Mouse (Mus musculus): ENCODE measurements around the gene Olfr279. TPM values are rescaled to one million over a fixed set of nuclear protein-coding genes. Genes with fewer than 3 reads are reported as not detected.
"Not testable (repeated sequence)": the region's sequence is repeated elsewhere in the genome, so short reads cannot be mapped to it uniquely, and the experiment has no call there.

The Olfr279 gene
- polyA plus RNA-seq, 1 experiment from 2014 or later, result not detected

- H3K9me3 ChIP-seq (ENCODE audit: control insufficient read depth, low read length), result no peaks in the 10 kb centered on the region
- no peak overlapping the region for H3K4me3 ChIP-seq (replicated peaks; ENCODE audit: low read length)
- ATAC-seq, result no peak
- H3K4me1 ChIP-seq (replicated peaks; ENCODE audit: control insufficient read depth, insufficient read depth, low read length), result peaks cover 4% of the 10 kb centered on the region; the same call in 1 of the 2 replicates
- no peak overlapping the region for H3K9ac ChIP-seq (replicated peaks; ENCODE audit: low read depth, low read length)
- H3K27me3 ChIP-seq (replicated peaks; ENCODE audit: control insufficient read depth, insufficient read depth, low read length), result no peaks in the 10 kb centered on the region
- no peak overlapping the region for H3K27ac ChIP-seq (ENCODE audit: low read length)
- WGBS, result 49% methylated on average over 2 of the region's 2 CpGs
- no peak overlapping the region for H3K4me2 ChIP-seq (ENCODE audit: low read length)
- no peaks in the 10 kb centered on the region for H3K36me3 ChIP-seq (ENCODE audit: control insufficient read depth, insufficient read depth)
These were observed 17.2 kb downstream of the Olfr279 start for GRCm38 (mm10) chr15:98509387-98509786.

- Histone ChIP-seq H3K4me1 (replicated peaks; ENCODE audit: control insufficient read depth, insufficient read depth, low read length) (peaks cover 4% of the 10 kb centered on the region; the same call in 1 of the 2 replicates), H3K4me3 (replicated peaks; ENCODE audit: low read length) (no peak overlapping the region), H3K27me3 (replicated peaks; ENCODE audit: control insufficient read depth, insufficient read depth, low read length) (no peaks in the 10 kb centered on the region), H3K4me2 (ENCODE audit: low read length) (peak overlapping the region; percentile 45), H3K9ac (replicated peaks; ENCODE audit: low read depth, low read length) (no peak overlapping the region), H3K9me3 (ENCODE audit: control insufficient read depth, low read length) (no peaks in the 10 kb centered on the region), H3K27ac (ENCODE audit: low read length) (no peak overlapping the region), H3K36me3 (ENCODE audit: control insufficient read depth, insufficient read depth) (no peaks in the 10 kb centered on the region)
- 27% methylated on average over 25 of the region's 25 CpGs for WGBS
- no peak for ATAC-seq
These were observed 18.5 kb downstream of the Olfr279 start for GRCm38 (mm10) chr15:98510438-98511385.

- Histone ChIP-seq H3K4me1 (replicated peaks; ENCODE audit: control insufficient read depth, insufficient read depth, low read length) (peaks cover 4% of the 10 kb centered on the region; the same call in 1 of the 2 replicates), H3K9me3 (ENCODE audit: control insufficient read depth, low read length) (no peaks in the 10 kb centered on the region), H3K27me3 (replicated peaks; ENCODE audit: control insufficient read depth, insufficient read depth, low read length) (no peaks in the 10 kb centered on the region), H3K4me3 (replicated peaks; ENCODE audit: low read length) (no peak overlapping the region), H3K4me2 (ENCODE audit: low read length) (no peak overlapping the region), H3K27ac (ENCODE audit: low read length) (no peak overlapping the region), H3K36me3 (ENCODE audit: control insufficient read depth, insufficient read depth) (no peaks in the 10 kb centered on the region), H3K9ac (replicated peaks; ENCODE audit: low read depth, low read length) (no peak overlapping the region)
- WGBS, result 51% methylated on average over 13 of the region's 13 CpGs
- no peak for ATAC-seq
These were observed 19.3 kb downstream of the Olfr279 start for GRCm38 (mm10) chr15:98511386-98511928.

- 71% methylated on average over 8 of the region's 8 CpGs for WGBS
- H3K9me3 ChIP-seq (ENCODE audit: control insufficient read depth, low read length), result no peaks in the 10 kb centered on the region
- no peak overlapping the region for H3K4me3 ChIP-seq (replicated peaks; ENCODE audit: low read length)
- peaks cover 4% of the 10 kb centered on the region; the same call in 1 of the 2 replicates for H3K4me1 ChIP-seq (replicated peaks; ENCODE audit: control insufficient read depth, insufficient read depth, low read length)
- no peak overlapping the region for H3K9ac ChIP-seq (replicated peaks; ENCODE audit: low read depth, low read length)
- no peaks in the 10 kb centered on the region for H3K27me3 ChIP-seq (replicated peaks; ENCODE audit: control insufficient read depth, insufficient read depth, low read length)
- H3K4me2 ChIP-seq (ENCODE audit: low read length), result no peak overlapping the region
- no peak overlapping the region for H3K27ac ChIP-seq (ENCODE audit: low read length)
- no peaks in the 10 kb centered on the region for H3K36me3 ChIP-seq (ENCODE audit: control insufficient read depth, insufficient read depth)
- ATAC-seq, result no peak
These were observed 20.0 kb downstream of the Olfr279 start for GRCm38 (mm10) chr15:98512232-98512631.

- H3K27me3 ChIP-seq (replicated peaks; ENCODE audit: control insufficient read depth, insufficient read depth, low read length), result no peaks in the 10 kb centered on the region
- H3K4me3 ChIP-seq (replicated peaks; ENCODE audit: low read length), result no peak overlapping the region
- peaks cover 4% of the 10 kb centered on the region; the same call in 1 of the 2 replicates for H3K4me1 ChIP-seq (replicated peaks; ENCODE audit: control insufficient read depth, insufficient read depth, low read length)
- no peak overlapping the region for H3K9ac ChIP-seq (replicated peaks; ENCODE audit: low read depth, low read length)
- no peaks in the 10 kb centered on the region for H3K9me3 ChIP-seq (ENCODE audit: control insufficient read depth, low read length)
- no peak overlapping the region for H3K27ac ChIP-seq (ENCODE audit: low read length)
- peaks cover 2% of the 10 kb centered on the region; the same call in 1 of the 2 replicates for H3K36me3 ChIP-seq (ENCODE audit: control insufficient read depth, insufficient read depth)
- no peak for ATAC-seq
- no peak overlapping the region for H3K4me2 ChIP-seq (ENCODE audit: low read length)
- WGBS, result 63% methylated on average over 17 of the region's 17 CpGs
These were observed 20.7 kb downstream of the Olfr279 start for GRCm38 (mm10) chr15:98512799-98513321.

- H3K4me1 ChIP-seq (replicated peaks; ENCODE audit: control insufficient read depth, insufficient read depth, low read length); H3K4me3 ChIP-seq (replicated peaks; ENCODE audit: low read length); H3K36me3 ChIP-seq (ENCODE audit: control insufficient read depth, insufficient read depth); H3K27me3 ChIP-seq (replicated peaks; ENCODE audit: control insufficient read depth, insufficient read depth, low read length); H3K4me2 ChIP-seq (ENCODE audit: low read length); H3K27ac ChIP-seq (ENCODE audit: low read length); ATAC-seq; H3K9ac ChIP-seq (replicated peaks; ENCODE audit: low read depth, low read length); H3K9me3 ChIP-seq (ENCODE audit: control insufficient read depth, low read length): not testable (repeated sequence)
- 57% methylated on average over 3 of the region's 3 CpGs for WGBS
These were observed 21.5 kb downstream of the Olfr279 start for GRCm38 (mm10) chr15:98513676-98514075.

- H3K27ac ChIP-seq (ENCODE audit: low read length), result no peak overlapping the region
- H3K36me3 ChIP-seq (ENCODE audit: control insufficient read depth, insufficient read depth), result peaks cover 5% of the 10 kb centered on the region; the same call in 1 of the 2 replicates
- no peaks in the 10 kb centered on the region for H3K9me3 ChIP-seq (ENCODE audit: control insufficient read depth, low read length)
These were observed 21.9 kb downstream of the Olfr279 start for GRCm38 (mm10) chr15:98514146-98514545.

GRCm38 (mm10) chr15:98514845-98515244 is 22.6 kb downstream of the Olfr279 start:
- not testable (repeated sequence) for H3K9me3 ChIP-seq (ENCODE audit: control insufficient read depth, low read length); H3K4me1 ChIP-seq (replicated peaks; ENCODE audit: control insufficient read depth, insufficient read depth, low read length); H3K4me3 ChIP-seq (replicated peaks; ENCODE audit: low read length); H3K27ac ChIP-seq (ENCODE audit: low read length); H3K36me3 ChIP-seq (ENCODE audit: control insufficient read depth, insufficient read depth); H3K9ac ChIP-seq (replicated peaks; ENCODE audit: low read depth, low read length); H3K4me2 ChIP-seq (ENCODE audit: low read length); ATAC-seq; H3K27me3 ChIP-seq (replicated peaks; ENCODE audit: control insufficient read depth, insufficient read depth, low read length)
- WGBS, result 83% methylated on average over 2 of the region's 2 CpGs

More at GRCm38 (mm10) chr15:98514146-98514545, 21.9 kb downstream of the Olfr279 start:
- WGBS, result 84% methylated on average over 8 of the region's 8 CpGs
- Histone ChIP-seq H3K27me3 (replicated peaks; ENCODE audit: control insufficient read depth, insufficient read depth, low read length) (no peaks in the 10 kb centered on the region), H3K4me2 (ENCODE audit: low read length) (no peak overlapping the region), H3K9ac (replicated peaks; ENCODE audit: low read depth, low read length) (no peak overlapping the region), H3K4me3 (replicated peaks; ENCODE audit: low read length) (no peak overlapping the region), H3K4me1 (replicated peaks; ENCODE audit: control insufficient read depth, insufficient read depth, low read length) (peaks cover 4% of the 10 kb centered on the region; the same call in 1 of the 2 replicates)
- no peak for ATAC-seq
